Mouse (Mus musculus): ENCODE data around the gene Serinc2. TPM values are rescaled to one million over a fixed set of nuclear protein-coding genes. Genes with fewer than 3 reads are reported as not detected.

Gene Serinc2
- total RNA-seq (2023; ENCODE audit: inconsistent age): not detected in 4 replicates

DNA sequence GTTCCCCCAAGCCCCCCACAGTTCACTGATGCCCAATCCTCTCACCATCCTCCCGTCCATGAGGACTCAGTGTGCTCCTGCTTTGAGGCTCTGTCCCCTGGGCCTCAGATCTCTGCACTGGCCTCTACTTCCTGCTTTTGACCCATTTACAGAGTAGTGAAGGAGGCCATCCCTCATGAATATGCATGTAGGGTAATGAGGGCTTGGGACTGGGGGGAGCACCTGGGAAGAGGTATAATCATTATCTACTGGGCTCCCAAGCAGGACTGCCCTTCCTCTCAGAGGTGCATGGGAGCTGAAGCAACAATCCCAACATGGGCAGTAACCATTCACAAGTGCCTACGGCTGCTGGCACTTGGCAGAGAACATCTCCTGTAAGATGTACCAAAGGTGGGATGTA lies at the start of gene Serinc2:
TSS of gene Serinc2 (minus strand) at position 101 of the 400 bp plus-strand sequence.

DNA sequence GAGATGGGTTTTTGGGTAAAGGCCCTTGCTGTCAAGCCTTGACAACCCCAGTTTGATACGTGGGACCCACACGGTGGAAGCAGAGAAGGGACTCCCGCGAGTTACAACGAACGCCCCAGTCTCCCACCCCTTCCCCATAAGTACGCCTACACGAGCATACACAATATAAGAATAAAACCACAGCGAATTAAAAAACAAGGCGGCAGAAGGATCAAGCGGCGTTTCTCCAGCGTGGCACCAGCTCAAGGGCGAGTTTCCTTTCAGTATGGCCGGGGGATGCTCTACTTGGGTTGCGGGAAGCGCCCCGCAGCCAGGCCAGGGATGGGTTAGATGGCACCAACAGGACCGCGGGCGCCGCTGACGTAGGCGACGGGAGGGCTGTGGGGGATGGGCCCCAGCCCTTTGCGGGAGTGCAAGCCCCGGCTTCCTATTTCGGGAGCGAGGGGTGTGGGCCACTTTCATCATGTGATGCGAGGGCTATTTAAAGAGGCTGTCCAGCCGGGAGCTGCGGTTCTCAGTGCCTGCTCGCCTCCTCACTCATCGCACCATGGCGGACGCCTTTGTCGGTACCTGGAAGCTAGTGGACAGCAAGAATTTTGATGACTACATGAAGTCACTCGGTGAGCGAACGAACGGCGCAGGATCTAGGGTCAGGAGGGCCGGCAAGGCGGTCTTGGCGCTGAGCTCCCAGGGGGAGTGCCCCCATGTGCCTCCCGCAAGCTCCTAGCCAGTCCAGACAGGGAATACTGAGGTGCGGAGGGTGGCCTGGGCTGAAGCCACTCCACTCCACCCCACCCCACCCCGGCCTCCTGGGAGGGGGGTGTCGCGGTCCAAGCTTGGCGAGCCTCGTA lies 29.5 kb upstream of the Serinc2 start, which contains the start of the genes Fabp3 and Gm10570:
TSS of gene Fabp3 (plus strand) at position 365 of the 851 bp plus-strand sequence.
TSS of gene Gm10570 (minus strand) at position 444 of the 851 bp plus-strand sequence.

DNA sequence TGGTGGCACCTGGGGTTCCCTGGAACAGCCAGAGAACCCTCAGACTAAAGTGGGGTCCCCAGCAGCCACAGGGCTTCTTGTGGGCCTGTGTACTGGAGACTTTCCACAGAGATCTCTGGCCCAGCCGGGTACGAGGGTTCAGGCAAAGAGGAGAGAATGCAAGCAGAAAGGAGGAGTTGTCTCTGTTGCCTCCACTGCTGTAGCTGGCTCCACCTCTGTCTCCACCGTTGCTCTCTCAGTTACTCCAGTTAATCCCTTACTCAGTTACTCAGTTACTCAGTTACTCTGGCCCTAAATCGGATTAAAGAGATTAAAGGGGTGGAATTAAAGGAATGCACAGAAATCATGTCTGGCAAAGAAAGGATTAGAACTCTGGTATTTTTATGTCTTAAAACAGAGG lies 56.8 kb downstream of the Serinc2 start, which contains the start of gene Gm853:
TSS of gene Gm853 (minus strand) at position 223 of the 400 bp plus-strand sequence.

Other genes starting within 250 kb of the Serinc2 start
- not detected in 4 replicates for gene Col16a1, start 231.4 kb downstream of the Serinc2 start, total RNA-seq (2023; ENCODE audit: inconsistent age)
- gene Pef1, start 176.6 kb downstream of the Serinc2 start, total RNA-seq (2023; ENCODE audit: inconsistent age): 25.6 to 31.5 TPM (median 28.4 TPM) in 4 replicates
- not detected in 4 replicates for gene Hcrtr1, start 139.8 kb downstream of the Serinc2 start, total RNA-seq (2023; ENCODE audit: inconsistent age)
- not detected in 4 replicates for gene Tinagl1, start 104.1 kb downstream of the Serinc2 start, total RNA-seq (2023; ENCODE audit: inconsistent age)
- not detected in 4 replicates for gene Gm853, start 56.8 kb downstream of the Serinc2 start, total RNA-seq (2023; ENCODE audit: inconsistent age)
- gene Fabp3, start 29.4 kb upstream of the Serinc2 start, total RNA-seq (2023; ENCODE audit: inconsistent age): not detected in 4 replicates
- 1.2 TPM in 1 of 4 replicates, not detected in the others for gene Gm10570, start 29.5 kb upstream of the Serinc2 start, total RNA-seq (2023; ENCODE audit: inconsistent age)
- gene Zcchc17, start 80.7 kb upstream of the Serinc2 start, total RNA-seq (2023; ENCODE audit: inconsistent age): 25.0 to 25.9 TPM (median 25.3 TPM) in 4 replicates
- gene Snrnp40, start 80.9 kb upstream of the Serinc2 start, total RNA-seq (2023; ENCODE audit: inconsistent age): 62.0 to 72.9 TPM (median 70.8 TPM) in 4 replicates

Measured in B cell, adult (primary cell).